Mouse (Mus musculus) cerebellum, postnatal 14 days (tissue): ENCODE results near the gene Gls.

Experiments
- DNase-seq, 2 experiments: peaks; one replicate each; pipeline ENCODE4 v3.0.0; 2021; ENCODE audit warnings: mixed read lengths in 2 of 2

Gls gene

GRCm38 (mm10) chr1:52242270-52242669 is 9.2 kb upstream of the Gls start:
- DNase-seq, result no peak

- DNase-seq, result no peak
Measured at GRCm38 (mm10) chr1:52232766-52233140, 279 bp downstream of the Gls start.

GRCm38 (mm10) chr1:52231939-52232765 is 880 bp downstream of the Gls start:
- DNase-seq, result peak; percentile 73 to 77

- no peak for DNase-seq
Measured at GRCm38 (mm10) chr1:52230404-52230803, 2.6 kb downstream of the Gls start.

GRCm38 (mm10) chr1:52228178-52228577 is 4.9 kb downstream of the Gls start:
- no peak for DNase-seq

GRCm38 (mm10) chr1:52226416-52226815 is 6.6 kb downstream of the Gls start:
- DNase-seq, result no peak

- DNase-seq, result peak in 1 of 2 experiments; percentile 34
Measured at GRCm38 (mm10) chr1:52216766-52217165, 16.3 kb downstream of the Gls start.

- DNase-seq, result no peak
Measured at GRCm38 (mm10) chr1:52182992-52183391, 50.0 kb downstream of the Gls start.

- DNase-seq, result no peak
Measured at GRCm38 (mm10) chr1:52181994-52182393, 51.0 kb downstream of the Gls start.

GRCm38 (mm10) chr1:52179939-52180568 is 53.0 kb downstream of the Gls start:
- DNase-seq, result no peak

GRCm38 (mm10) chr1:52176999-52177398 is 56.0 kb downstream of the Gls start:
- no peak for DNase-seq

- DNase-seq, result no peak
Measured at GRCm38 (mm10) chr1:52175983-52176382, 57.0 kb downstream of the Gls start.

- DNase-seq, result no peak
Measured at GRCm38 (mm10) chr1:52175321-52175720, 57.7 kb downstream of the Gls start.

GRCm38 (mm10) chr1:52171271-52171670 is 61.8 kb downstream of the Gls start:
- DNase-seq, result no peak

- no peak for DNase-seq
Measured at GRCm38 (mm10) chr1:52170747-52171146, 62.3 kb downstream of the Gls start.

- peak in 1 of 2 experiments; percentile 65 for DNase-seq
Measured at GRCm38 (mm10) chr1:52170057-52170456, 63.0 kb downstream of the Gls start.

- peak in 1 of 2 experiments; percentile 43 for DNase-seq
Measured at GRCm38 (mm10) chr1:52166652-52167220, 66.3 kb downstream of the Gls start.

- DNase-seq, result no peak
Measured at GRCm38 (mm10) chr1:52163707-52164457, 69.2 kb downstream of the Gls start.

GRCm38 (mm10) chr1:52161151-52161550 is 71.9 kb downstream of the Gls start:
- DNase-seq, result peak in 1 of 2 experiments; percentile 3

GRCm38 (mm10) chr1:52158490-52159381 is 74.3 kb downstream of the Gls start:
- no peak for DNase-seq

GRCm38 (mm10) chr1:52158040-52158439 is 75.0 kb downstream of the Gls start:
- DNase-seq, result no peak

GRCm38 (mm10) chr1:52156351-52156750 is 76.7 kb downstream of the Gls start:
- no peak for DNase-seq
